Mouse (Mus musculus) 416B (cell line): ENCODE results near the gene Noxred1.
"Not testable (repeated sequence)": the region's sequence is repeated elsewhere in the genome, so short reads cannot be mapped to it uniquely, and the experiment has no call there.

Source experiments
- DNase-seq: peaks from one replicate; pipeline ENCODE4 v3.0.0; 2011; ENCODE audit warnings: low read depth

The Noxred1 gene

GRCm38 (mm10) chr12:87238632-87239031 lies at the start of gene Noxred1:
Gene Noxred1 (minus strand): TSS chr12:87238732.
- no peak for DNase-seq

- peak; percentile 37 for DNase-seq
Observed at GRCm38 (mm10) chr12:87284726-87285125, 46.2 kb upstream of the Noxred1 start.

GRCm38 (mm10) chr12:87284268-87284667 lies 45.7 kb upstream of the Noxred1 start:
- no peak for DNase-seq

- DNase-seq = no peak
Observed at GRCm38 (mm10) chr12:87283706-87284105, 45.2 kb upstream of the Noxred1 start.

- no peak for DNase-seq
Observed at GRCm38 (mm10) chr12:87282743-87283142, 44.2 kb upstream of the Noxred1 start.

- peak; percentile 45 for DNase-seq
Observed at GRCm38 (mm10) chr12:87281766-87282165, 43.2 kb upstream of the Noxred1 start.

GRCm38 (mm10) chr12:87279879-87280278 lies 41.3 kb upstream of the Noxred1 start:
- DNase-seq = no peak

- no peak for DNase-seq
Observed at GRCm38 (mm10) chr12:87279350-87279749, 40.8 kb upstream of the Noxred1 start.

GRCm38 (mm10) chr12:87278118-87278730 lies 39.7 kb upstream of the Noxred1 start:
- peak; percentile 71 for DNase-seq

- DNase-seq = not testable (repeated sequence)
Observed at GRCm38 (mm10) chr12:87277251-87277650, 38.7 kb upstream of the Noxred1 start.

- no peak for DNase-seq
Observed at GRCm38 (mm10) chr12:87274853-87275831, 36.6 kb upstream of the Noxred1 start.

- DNase-seq = peak; percentile 87
Observed at GRCm38 (mm10) chr12:87267682-87268081, 29.1 kb upstream of the Noxred1 start.

- peak; percentile 67 for DNase-seq
Observed at GRCm38 (mm10) chr12:87266827-87267603, 28.5 kb upstream of the Noxred1 start.

- peak; percentile 99 for DNase-seq
Observed at GRCm38 (mm10) chr12:87266108-87266826, 27.7 kb upstream of the Noxred1 start, which contains the start of the genes Vipas39 and Ahsa1. Gene Vipas39 (minus strand): TSS chr12:87266256. Gene Ahsa1 (plus strand): TSS chr12:87266479.

- DNase-seq = peak; percentile 45
Observed at GRCm38 (mm10) chr12:87265444-87265843, 26.9 kb upstream of the Noxred1 start.

GRCm38 (mm10) chr12:87260562-87260961 lies 22.0 kb upstream of the Noxred1 start:
- no peak for DNase-seq

GRCm38 (mm10) chr12:87256629-87257028 lies 18.1 kb upstream of the Noxred1 start:
- peak; percentile 66 for DNase-seq

- DNase-seq = no peak
Observed at GRCm38 (mm10) chr12:87253878-87254277, 15.3 kb upstream of the Noxred1 start.

- DNase-seq = no peak
Observed at GRCm38 (mm10) chr12:87250161-87250560, 11.6 kb upstream of the Noxred1 start.

GRCm38 (mm10) chr12:87236882-87237483 lies 1.5 kb downstream of the Noxred1 start:
- DNase-seq = peak; percentile 80

GRCm38 (mm10) chr12:87230379-87230895 lies 8.1 kb downstream of the Noxred1 start:
- DNase-seq = no peak
